Mouse (Mus musculus): ENCODE results near the gene Ccdc65.

GRCm38 (mm10) chr15:98683746-98684145 is 24.3 kb upstream of the Ccdc65 start:
- no peak for TF ChIP-seq EP300 (IDR thresholded peaks at IDR 0.05; ENCODE audit: low read depth)
- TF ChIP-seq CTCF (IDR thresholded peaks at IDR 0.05; ENCODE audit: low read depth): no peak

Data from liver, postnatal 0 days (tissue).